Mouse (Mus musculus): ENCODE data around the gene Pbx1. TPM values are rescaled to one million over a fixed set of nuclear protein-coding genes. Genes with fewer than 3 reads are reported as not detected.

Gene Pbx1
- polyA plus RNA-seq, 1 experiment from 2014 or later, result 27.5 TPM

GRCm38 (mm10) chr1:168124643-168125490 is 307.2 kb downstream of the Pbx1 start:
- WGBS, result 76% methylated on average over 5 of the region's 5 CpGs
- H3K27ac ChIP-seq, result no peak overlapping the region
- H3K27me3 ChIP-seq (replicated peaks), result no peaks in the 10 kb centered on the region
- no peak overlapping the region for H3K9ac ChIP-seq
- H3K4me2 ChIP-seq (replicated peaks), result no peak overlapping the region
- no peaks in the 10 kb centered on the region for H3K4me1 ChIP-seq (replicated peaks)
- no peak for ATAC-seq
- no peak overlapping the region for H3K4me3 ChIP-seq (replicated peaks)
- H3K9me3 ChIP-seq, result no peaks in the 10 kb centered on the region
- H3K36me3 ChIP-seq, result no peaks in the 10 kb centered on the region

GRCm38 (mm10) chr1:168118077-168118476 is 314.0 kb downstream of the Pbx1 start:
- Histone ChIP-seq H3K4me3 (replicated peaks) (no peak overlapping the region), H3K36me3 (no peaks in the 10 kb centered on the region), H3K27me3 (replicated peaks) (no peaks in the 10 kb centered on the region), H3K4me2 (replicated peaks) (no peak overlapping the region), H3K9me3 (no peaks in the 10 kb centered on the region), H3K4me1 (replicated peaks) (no peaks in the 10 kb centered on the region), H3K9ac (no peak overlapping the region), H3K27ac (no peak overlapping the region)
- 85% methylated on average over 5 of the region's 5 CpGs for whole genome bisulfite sequencing
- no peak for ATAC-seq

GRCm38 (mm10) chr1:168117367-168117766 is 314.7 kb downstream of the Pbx1 start:
- Histone ChIP-seq H3K36me3 (no peaks in the 10 kb centered on the region), H3K9ac (no peak overlapping the region), H3K27me3 (replicated peaks) (no peaks in the 10 kb centered on the region), H3K27ac (no peak overlapping the region), H3K4me3 (replicated peaks) (no peak overlapping the region), H3K4me1 (replicated peaks) (no peaks in the 10 kb centered on the region), H3K9me3 (no peaks in the 10 kb centered on the region), H3K4me2 (replicated peaks) (no peak overlapping the region)
- ATAC-seq, result no peak
- WGBS, result 86% methylated on average over 4 of the region's 4 CpGs

GRCm38 (mm10) chr1:168109797-168110196 is 322.3 kb downstream of the Pbx1 start:
- Histone ChIP-seq H3K9me3 (no peaks in the 10 kb centered on the region), H3K9ac (no peak overlapping the region), H3K4me2 (replicated peaks) (no peak overlapping the region), H3K27me3 (replicated peaks) (no peaks in the 10 kb centered on the region), H3K4me1 (replicated peaks) (no peaks in the 10 kb centered on the region), H3K36me3 (no peaks in the 10 kb centered on the region), H3K4me3 (replicated peaks) (no peak overlapping the region), H3K27ac (no peak overlapping the region)
- ATAC-seq, result no peak
- WGBS, result 76% methylated on average over 8 of the region's 8 CpGs

- Histone ChIP-seq H3K9ac (no peak overlapping the region), H3K27me3 (replicated peaks) (no peaks in the 10 kb centered on the region), H3K27ac (no peak overlapping the region), H3K4me2 (replicated peaks) (no peak overlapping the region), H3K36me3 (no peaks in the 10 kb centered on the region), H3K4me1 (replicated peaks) (no peaks in the 10 kb centered on the region), H3K9me3 (no peaks in the 10 kb centered on the region), H3K4me3 (replicated peaks) (no peak overlapping the region)
- no peak for ATAC-seq
- 64% methylated on average over 2 of the region's 2 CpGs for WGBS
Measured at GRCm38 (mm10) chr1:168103821-168104220, 328.2 kb downstream of the Pbx1 start.

- H3K27ac ChIP-seq, result no peak overlapping the region
- H3K9ac ChIP-seq, result no peak overlapping the region
- H3K27me3 ChIP-seq (replicated peaks), result no peaks in the 10 kb centered on the region
- H3K4me2 ChIP-seq (replicated peaks), result no peak overlapping the region
- H3K4me3 ChIP-seq (replicated peaks), result no peak overlapping the region
- ATAC-seq, result no peak
- no peaks in the 10 kb centered on the region for H3K36me3 ChIP-seq
- H3K4me1 ChIP-seq (replicated peaks), result no peaks in the 10 kb centered on the region
- H3K9me3 ChIP-seq, result no peaks in the 10 kb centered on the region
- WGBS, result 68% methylated on average over 3 of the region's 3 CpGs
Measured at GRCm38 (mm10) chr1:168101514-168101913, 330.6 kb downstream of the Pbx1 start.

GRCm38 (mm10) chr1:168098806-168099205 is 333.3 kb downstream of the Pbx1 start:
- Histone ChIP-seq H3K9me3 (no peaks in the 10 kb centered on the region), H3K4me3 (replicated peaks) (no peak overlapping the region), H3K4me1 (replicated peaks) (no peaks in the 10 kb centered on the region), H3K27me3 (replicated peaks) (no peaks in the 10 kb centered on the region), H3K27ac (no peak overlapping the region), H3K4me2 (replicated peaks) (no peak overlapping the region), H3K36me3 (no peaks in the 10 kb centered on the region), H3K9ac (no peak overlapping the region)
- 93% methylated on average over 2 of the region's 2 CpGs for WGBS
- no peak for ATAC-seq

- Histone ChIP-seq H3K27ac (no peak overlapping the region), H3K4me3 (replicated peaks) (no peak overlapping the region), H3K9ac (no peak overlapping the region), H3K27me3 (replicated peaks) (no peaks in the 10 kb centered on the region), H3K4me2 (replicated peaks) (no peak overlapping the region), H3K4me1 (replicated peaks) (no peaks in the 10 kb centered on the region), H3K9me3 (no peaks in the 10 kb centered on the region), H3K36me3 (no peaks in the 10 kb centered on the region)
- 45% methylated on average over 4 of the region's 4 CpGs for WGBS
- no peak for ATAC-seq
Measured at GRCm38 (mm10) chr1:168094671-168095070, 337.4 kb downstream of the Pbx1 start.

- no peaks in the 10 kb centered on the region for H3K36me3 ChIP-seq
- ATAC-seq, result no peak
- no peak overlapping the region for H3K4me3 ChIP-seq (replicated peaks)
- no peaks in the 10 kb centered on the region for H3K9me3 ChIP-seq
- WGBS, result 85% methylated on average over 2 of the region's 2 CpGs
- no peak overlapping the region for H3K27ac ChIP-seq
- H3K4me1 ChIP-seq (replicated peaks), result no peaks in the 10 kb centered on the region
- H3K27me3 ChIP-seq (replicated peaks), result no peaks in the 10 kb centered on the region
- H3K4me2 ChIP-seq (replicated peaks), result no peak overlapping the region
- no peak overlapping the region for H3K9ac ChIP-seq
Measured at GRCm38 (mm10) chr1:168093044-168093443, 339.0 kb downstream of the Pbx1 start.

GRCm38 (mm10) chr1:168091627-168092026 is 340.4 kb downstream of the Pbx1 start:
- WGBS, result 49% methylated on average over 4 of the region's 4 CpGs
- no peak for ATAC-seq
- Histone ChIP-seq H3K9me3 (no peaks in the 10 kb centered on the region), H3K4me2 (replicated peaks) (no peak overlapping the region), H3K4me1 (replicated peaks) (no peaks in the 10 kb centered on the region), H3K27ac (no peak overlapping the region), H3K36me3 (no peaks in the 10 kb centered on the region), H3K4me3 (replicated peaks) (no peak overlapping the region), H3K27me3 (replicated peaks) (no peaks in the 10 kb centered on the region), H3K9ac (no peak overlapping the region)

GRCm38 (mm10) chr1:168088680-168089079 is 343.4 kb downstream of the Pbx1 start:
- Histone ChIP-seq H3K27me3 (replicated peaks) (no peaks in the 10 kb centered on the region), H3K4me1 (replicated peaks) (no peaks in the 10 kb centered on the region), H3K9me3 (no peaks in the 10 kb centered on the region), H3K4me2 (replicated peaks) (no peak overlapping the region), H3K27ac (no peak overlapping the region), H3K9ac (no peak overlapping the region), H3K36me3 (no peaks in the 10 kb centered on the region), H3K4me3 (replicated peaks) (no peak overlapping the region)
- ATAC-seq, result no peak
- WGBS, result 86% methylated on average over 7 of the region's 7 CpGs

GRCm38 (mm10) chr1:168079394-168079767 is 352.7 kb downstream of the Pbx1 start:
- 67% methylated on average over 6 of the region's 6 CpGs for WGBS
- Histone ChIP-seq H3K9ac (no peak overlapping the region), H3K27me3 (replicated peaks) (no peaks in the 10 kb centered on the region), H3K4me1 (replicated peaks) (no peaks in the 10 kb centered on the region), H3K9me3 (no peaks in the 10 kb centered on the region), H3K4me2 (replicated peaks) (no peak overlapping the region), H3K4me3 (replicated peaks) (no peak overlapping the region), H3K27ac (no peak overlapping the region), H3K36me3 (no peaks in the 10 kb centered on the region)
- ATAC-seq, result no peak

- no peak for ATAC-seq
- H3K27ac ChIP-seq, result no peak overlapping the region
- H3K4me1 ChIP-seq (replicated peaks), result no peaks in the 10 kb centered on the region
- H3K4me2 ChIP-seq (replicated peaks), result no peak overlapping the region
- H3K27me3 ChIP-seq (replicated peaks), result no peaks in the 10 kb centered on the region
- no peaks in the 10 kb centered on the region for H3K9me3 ChIP-seq
- no peak overlapping the region for H3K4me3 ChIP-seq (replicated peaks)
- H3K36me3 ChIP-seq, result no peaks in the 10 kb centered on the region
- H3K9ac ChIP-seq, result no peak overlapping the region
- 79% methylated on average over 10 of the region's 10 CpGs for WGBS
Measured at GRCm38 (mm10) chr1:168078746-168079393, 353.2 kb downstream of the Pbx1 start.

All from intestine, embryonic 15.5 days (tissue).